Mouse (Mus musculus) urinary bladder, postnatal 0 days (tissue): ENCODE results near the gene Idnk. TPM values are rescaled to one million over a fixed set of nuclear protein-coding genes. Genes with fewer than 3 reads are reported as not detected.

Source experiments
- polyA plus RNA-seq: library from polyadenylated mRNA; unstranded; fragments of >200 nt; fragmentation: Nextera tagmentation; extraction: Ambion mirVana; gene quantifications from 2 replicates; pipeline ENCODE4 v1.2.1, GENCODE M21; 2015

Idnk gene
- polyA plus RNA-seq: 22.3 and 23.1 TPM in 2 replicates

GRCm38 (mm10) chr13:58157447-58158098 lies at the start of gene Idnk:
Gene Idnk (plus strand): TSS chr13:58157649.

DNA sequence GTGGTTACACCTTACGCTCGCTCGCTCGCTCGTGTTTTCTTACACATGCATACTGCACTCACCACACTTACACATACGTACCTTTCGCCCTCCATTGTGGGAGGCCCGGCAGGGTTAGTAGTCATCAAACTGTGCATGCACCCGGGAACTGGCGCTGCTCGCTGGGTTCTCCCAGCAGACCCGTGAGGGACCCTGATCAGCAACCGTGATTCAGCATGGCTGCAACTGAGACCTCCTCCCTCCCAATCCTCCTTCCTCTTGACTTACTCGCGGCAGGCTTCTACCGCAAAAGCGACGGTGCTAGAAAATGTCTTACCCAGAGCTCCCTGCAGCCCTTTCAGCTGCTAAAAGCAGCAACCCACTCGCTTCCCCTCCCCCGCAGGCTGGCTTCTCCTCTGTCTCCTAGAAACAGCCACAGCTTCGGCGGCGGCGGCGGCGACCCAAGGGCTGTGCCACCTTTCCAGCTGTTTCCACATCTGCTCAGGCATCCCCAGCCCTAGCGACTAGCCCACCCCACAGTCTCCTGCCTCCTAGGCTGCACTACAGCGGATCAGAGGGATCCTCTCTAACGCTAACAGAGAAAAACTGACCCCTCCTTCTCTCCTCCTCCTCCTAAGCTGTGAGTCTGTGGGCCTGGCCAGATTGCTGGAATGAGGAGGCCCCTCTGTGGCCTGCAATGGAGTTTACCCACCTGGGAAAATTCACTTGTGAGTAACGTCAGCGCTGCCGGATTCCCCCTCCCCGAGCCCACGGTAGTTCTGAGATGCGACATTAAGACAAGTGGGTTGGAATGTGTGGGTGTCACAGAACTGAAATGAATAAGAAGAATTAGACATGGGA lies 44.2 kb upstream of the Idnk start, which contains the start of gene Klhl3:
Klhl3 (minus strand) TSS at position 532 of the 840 bp plus-strand sequence.

DNA sequence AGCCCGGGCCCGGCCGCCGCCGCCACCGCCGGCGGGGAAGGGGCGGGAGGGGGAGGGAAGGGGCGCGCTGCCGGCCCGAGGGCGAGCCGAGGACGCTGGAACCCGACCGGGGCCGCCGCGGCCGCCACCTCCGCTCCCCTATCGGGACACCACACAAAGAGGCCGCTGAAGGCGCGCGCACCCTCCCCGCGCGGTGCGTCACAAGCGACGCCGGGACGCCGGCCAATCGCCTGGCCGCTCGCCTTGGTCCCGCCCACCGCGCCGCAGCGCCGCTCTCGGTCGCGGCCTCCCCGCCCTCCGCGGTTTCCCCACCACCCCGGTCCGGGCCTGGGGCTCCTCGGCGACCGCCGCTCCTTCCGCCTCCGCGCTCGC lies 29.1 kb upstream of the Idnk start, which contains the start of gene Hnrnpa0:
Hnrnpa0 (minus strand) TSS at position 161 of the 372 bp plus-strand sequence.

Other genes with a start within 250 kb of the Idnk start
- gene Spock1, start 249.3 kb upstream of the Idnk start, polyA plus RNA-seq: 0.16 and 0.23 TPM in 2 replicates
- 0.82 and 0.91 TPM in 2 replicates for gene Klhl3, start 44.1 kb upstream of the Idnk start, polyA plus RNA-seq
- 20.9 and 25.3 TPM in 2 replicates for gene Hnrnpa0, start 29.1 kb upstream of the Idnk start, polyA plus RNA-seq
- 51.5 and 60.2 TPM in 2 replicates for gene Ubqln1, start 58.0 kb downstream of the Idnk start, polyA plus RNA-seq
- gene Gkap1, start 118.0 kb downstream of the Idnk start, polyA plus RNA-seq: 14.9 and 18.9 TPM in 2 replicates
- 0.20 and 0.22 TPM in 2 replicates for gene Kif27, start 201.5 kb downstream of the Idnk start, polyA plus RNA-seq
- 30.6 and 31.2 TPM in 2 replicates for gene 2210016F16Rik, start 227.6 kb downstream of the Idnk start, polyA plus RNA-seq
- gene Rmi1, start 244.6 kb downstream of the Idnk start, polyA plus RNA-seq: 11.9 and 14.5 TPM in 2 replicates
- 640 and 758 TPM in 2 replicates for gene Hnrnpk, start 245.7 kb downstream of the Idnk start, polyA plus RNA-seq